Mouse (Mus musculus) forebrain, embryonic 11.5 days (tissue): ENCODE data around the gene Armc10. TPM values are rescaled to one million over a fixed set of nuclear protein-coding genes. Genes with fewer than 3 reads are reported as not detected.

Source experiments
- ATAC-seq: fragments of 200-750 bp; cut with Nextera tagmentation; replicated peaks from 2 replicates; pipeline ENCODE4 v1.8.0; 2017; ENCODE audit warnings: moderate TSS enrichment; ENCODE audit not compliant: low FRiP score
- DNase-seq: peaks from one replicate; pipeline ENCODE4 v3.0.0-alpha.2; 2017; ENCODE audit warnings: low spot score
- H3K27ac ChIP-seq: fragments of 300-500 bp; sonication (generic); 2 replicates; pipeline ENCODE4 v1.5.1; 2014; ENCODE audit warnings: low read depth, low read length
- H3K27me3 ChIP-seq: fragments of 300-500 bp; sonication (generic); 2 replicates; pipeline ENCODE4 v1.6.1; 2014; ENCODE audit warnings: mild to moderate bottlenecking, low read length, mixed read lengths; ENCODE audit not compliant: control insufficient read depth, insufficient read depth
- H3K36me3 ChIP-seq: fragments of 300-500 bp; sonication (generic); 2 replicates; pipeline ENCODE4 v1.6.1; 2014; ENCODE audit warnings: mild to moderate bottlenecking, low read length, moderate library complexity, mixed read lengths; ENCODE audit not compliant: control insufficient read depth, insufficient read depth
- H3K4me1 ChIP-seq: fragments of 300-500 bp; sonication (generic); replicated peaks from 2 replicates; pipeline ENCODE4 v1.6.1; 2014; ENCODE audit warnings: low read length, mixed read lengths; ENCODE audit not compliant: control insufficient read depth, insufficient read depth
- H3K4me2 ChIP-seq: fragments of 300-500 bp; sonication (generic); 2 replicates; pipeline ENCODE4 v1.6.1; 2014; ENCODE audit warnings: low read depth, mild to moderate bottlenecking, low read length, moderate library complexity, mixed read lengths; ENCODE audit not compliant: severe bottlenecking
- H3K4me3 ChIP-seq: fragments of 300-500 bp; sonication (generic); 2 replicates; pipeline ENCODE4 v1.5.1; 2014; ENCODE audit warnings: low read depth, low read length
- H3K9ac ChIP-seq: fragments of 300-500 bp; sonication (generic); 2 replicates; pipeline ENCODE4 v1.6.1; 2014; ENCODE audit warnings: low read length
- H3K9me3 ChIP-seq: fragments of 300-500 bp; sonication (generic); 2 replicates; pipeline ENCODE4 v1.6.1; 2016; ENCODE audit warnings: low read length, mixed read lengths; ENCODE audit not compliant: control insufficient read depth
- whole genome bisulfite sequencing: fragments of 180-500 bp; shearing (Covaris S2); extraction: QIAGEN DNeasy Blood & Tissue Kit; methylation state at CpG from one replicate; pipeline ENCODE4 v1.1.7; 2014; 5-methylcytosine and 5-hydroxymethylcytosine counted together
- polyA plus RNA-seq: library from polyadenylated mRNA; unstranded; fragments of >200 nt; fragmentation: Nextera tagmentation; extraction: Ambion mirVana; gene quantifications from 2 replicates; pipeline ENCODE4 v1.2.1, GENCODE M21; 2014

Armc10 gene
- polyA plus RNA-seq, 1 experiment from 2014 or later, result 93.2 TPM

GRCm38 (mm10) chr5:21675494-21675893 is 29.9 kb downstream of the Armc10 start:
- H3K27ac ChIP-seq, result no peak overlapping the region
- no peak for DNase-seq
- 0 out of 2 replicates have a peak, but pooled peaks cover 2% of the 10 kb centered on the region for H3K4me1 ChIP-seq
- H3K36me3 ChIP-seq, result no peaks in the 10 kb centered on the region; the same call in 1 of the 2 replicates
- ATAC-seq, result no peak
- no peak overlapping the region for H3K4me2 ChIP-seq
- no peaks in the 10 kb centered on the region for H3K27me3 ChIP-seq
- H3K4me3 ChIP-seq, result no peak overlapping the region
- H3K9me3 ChIP-seq, result no peaks in the 10 kb centered on the region; the same call in 1 of the 2 replicates
- no peak overlapping the region for H3K9ac ChIP-seq
- 95% methylated on average over 23 of the region's 23 CpGs for WGBS

- H3K4me3 ChIP-seq, result no peak overlapping the region
- DNase-seq, result no peak
- H3K4me2 ChIP-seq, result no peak overlapping the region
- 97% methylated on average over 6 of the region's 6 CpGs for WGBS
- no peaks in the 10 kb centered on the region for H3K27me3 ChIP-seq
- H3K4me1 ChIP-seq, result 0 out of 2 replicates have a peak, but pooled peaks cover 2% of the 10 kb centered on the region
- H3K9ac ChIP-seq, result no peak overlapping the region
- H3K9me3 ChIP-seq, result no peaks in the 10 kb centered on the region; the same call in 1 of the 2 replicates
- ATAC-seq, result no peak
- no peaks in the 10 kb centered on the region; the same call in 1 of the 2 replicates for H3K36me3 ChIP-seq
- no peak overlapping the region for H3K27ac ChIP-seq
Measured at GRCm38 (mm10) chr5:21677939-21678338, 32.3 kb downstream of the Armc10 start.

GRCm38 (mm10) chr5:21678363-21678762 is 32.8 kb downstream of the Armc10 start:
- Histone ChIP-seq H3K36me3 (no peaks in the 10 kb centered on the region; the same call in 1 of the 2 replicates), H3K4me2 (no peak overlapping the region), H3K9ac (no peak overlapping the region), H3K27ac (no peak overlapping the region), H3K4me1 (no peaks in the 10 kb centered on the region), H3K9me3 (no peaks in the 10 kb centered on the region; the same call in 1 of the 2 replicates), H3K4me3 (no peak overlapping the region), H3K27me3 (no peaks in the 10 kb centered on the region)
- ATAC-seq, result no peak
- WGBS, result 95% methylated on average over 9 of the region's 9 CpGs
- no peak for DNase-seq

- H3K4me2 ChIP-seq, result no peak overlapping the region
- H3K9me3 ChIP-seq, result no peaks in the 10 kb centered on the region; the same call in 1 of the 2 replicates
- no peak overlapping the region for H3K9ac ChIP-seq
- H3K4me1 ChIP-seq, result no peaks in the 10 kb centered on the region
- H3K36me3 ChIP-seq, result no peaks in the 10 kb centered on the region; the same call in 1 of the 2 replicates
- no peak overlapping the region for H3K27ac ChIP-seq
- ATAC-seq, result no peak
- no peak overlapping the region for H3K4me3 ChIP-seq
- no peaks in the 10 kb centered on the region for H3K27me3 ChIP-seq
- DNase-seq, result no peak
- 87% methylated on average over 4 of the region's 4 CpGs for WGBS
Measured at GRCm38 (mm10) chr5:21680029-21680428, 34.4 kb downstream of the Armc10 start.

GRCm38 (mm10) chr5:21680940-21681339 is 35.3 kb downstream of the Armc10 start:
- Histone ChIP-seq H3K27ac (no peak overlapping the region), H3K4me2 (no peak overlapping the region), H3K27me3 (no peaks in the 10 kb centered on the region), H3K4me1 (no peaks in the 10 kb centered on the region), H3K9me3 (no peaks in the 10 kb centered on the region; the same call in 1 of the 2 replicates), H3K36me3 (no peaks in the 10 kb centered on the region), H3K9ac (no peak overlapping the region), H3K4me3 (no peak overlapping the region)
- ATAC-seq, result no peak
- DNase-seq, result no peak
- 87% methylated on average over 5 of the region's 5 CpGs for WGBS

GRCm38 (mm10) chr5:21683811-21684210 is 38.2 kb downstream of the Armc10 start:
- Histone ChIP-seq H3K27ac (no peak overlapping the region), H3K4me1 (no peaks in the 10 kb centered on the region), H3K4me3 (no peak overlapping the region), H3K9me3 (no peaks in the 10 kb centered on the region; the same call in 1 of the 2 replicates), H3K9ac (no peak overlapping the region), H3K27me3 (no peaks in the 10 kb centered on the region), H3K4me2 (no peak overlapping the region), H3K36me3 (no peaks in the 10 kb centered on the region; the same call in 1 of the 2 replicates)
- 93% methylated on average over 9 of the region's 9 CpGs for WGBS
- no peak for ATAC-seq
- no peak for DNase-seq

- WGBS, result 70% methylated on average over 10 of the region's 10 CpGs
- no peaks in the 10 kb centered on the region for H3K4me1 ChIP-seq
- no peaks in the 10 kb centered on the region; the same call in 1 of the 2 replicates for H3K36me3 ChIP-seq
- H3K9me3 ChIP-seq, result no peaks in the 10 kb centered on the region; the same call in 1 of the 2 replicates
- ATAC-seq (no peak), DNase-seq (no peak)
- no peak overlapping the region for H3K4me2 ChIP-seq
- no peak overlapping the region for H3K27ac ChIP-seq
- no peak overlapping the region for H3K9ac ChIP-seq
- H3K27me3 ChIP-seq, result no peaks in the 10 kb centered on the region
- no peak overlapping the region for H3K4me3 ChIP-seq
Measured at GRCm38 (mm10) chr5:21685001-21685400, 39.4 kb downstream of the Armc10 start.

DNA sequence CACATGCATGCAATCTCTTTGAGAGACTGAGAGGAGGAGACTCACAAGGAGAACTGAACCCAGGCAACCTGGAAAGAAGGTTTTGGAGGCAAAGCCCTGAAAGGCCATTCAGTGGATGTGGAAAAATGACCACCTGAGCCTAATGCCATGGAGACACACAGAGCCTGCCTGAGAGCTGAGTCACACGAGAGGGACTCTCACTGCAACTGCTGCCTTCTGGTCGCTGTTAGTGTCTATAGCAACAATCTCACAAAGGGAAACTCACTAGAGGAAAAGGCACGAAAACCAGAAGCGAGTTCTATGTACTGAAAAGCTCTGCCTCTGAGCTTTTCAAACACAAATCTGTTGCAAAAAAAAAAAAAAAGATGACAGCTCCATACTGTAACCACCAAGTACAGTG is 41.4 kb downstream of the Armc10 start:
- WGBS, result 84% methylated on average over 4 of the region's 4 CpGs
- no peak for DNase-seq
- Histone ChIP-seq H3K4me2 (no peak overlapping the region), H3K4me3 (no peak overlapping the region), H3K9ac (no peak overlapping the region), H3K9me3 (no peaks in the 10 kb centered on the region; the same call in 1 of the 2 replicates), H3K36me3 (no peaks in the 10 kb centered on the region; the same call in 1 of the 2 replicates), H3K27ac (no peak overlapping the region), H3K27me3 (no peaks in the 10 kb centered on the region), H3K4me1 (no peaks in the 10 kb centered on the region)
- ATAC-seq, result no peak

GRCm38 (mm10) chr5:21692230-21692629 is 46.6 kb downstream of the Armc10 start:
- Histone ChIP-seq H3K4me3 (no peak overlapping the region), H3K36me3 (no peaks in the 10 kb centered on the region; the same call in 1 of the 2 replicates), H3K4me2 (no peak overlapping the region), H3K27me3 (no peaks in the 10 kb centered on the region), H3K9me3 (no peaks in the 10 kb centered on the region), H3K4me1 (no peaks in the 10 kb centered on the region), H3K27ac (no peak overlapping the region), H3K9ac (no peak overlapping the region)
- DNase-seq (no peak), ATAC-seq (no peak)
- WGBS, result 96% methylated on average over 5 of the region's 5 CpGs
